Mouse (Mus musculus) spleen, postnatal 14 days (tissue): ENCODE data around the gene Olfr63.
"Not testable (repeated sequence)": the region's sequence is repeated elsewhere in the genome, so short reads cannot be mapped to it uniquely, and the experiment has no call there.

Source experiments
- DNase-seq, 2 experiments: peaks; one replicate each; pipeline ENCODE4 v3.0.0; 2021 to 2022; ENCODE audit warnings: low spot score in 2 of 2

Olfr63 gene

DNA sequence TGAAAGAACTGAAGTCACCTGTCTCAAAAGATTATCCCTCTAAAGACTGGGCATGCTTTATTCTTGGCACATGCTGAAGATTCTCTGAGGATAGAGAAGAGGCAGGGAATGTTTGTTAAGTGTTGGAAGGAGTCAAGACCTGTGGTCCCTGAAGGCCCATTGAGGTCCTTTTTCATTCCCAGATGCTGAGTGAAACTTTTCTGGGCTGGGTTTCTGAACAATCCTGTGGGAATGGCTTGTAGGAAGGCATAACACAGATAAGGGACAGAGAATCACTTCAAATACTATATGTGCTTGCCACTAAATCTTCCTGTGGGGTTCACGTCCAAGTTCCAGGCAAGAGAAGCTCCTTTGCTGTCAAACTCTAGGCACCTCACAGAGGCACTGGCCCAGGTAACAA, at the start of gene Olfr63:
Olfr63 (plus strand) TSS at position 301 of the 400 bp plus-strand sequence.
- DNase-seq: no peak

GRCm38 (mm10) chr17:33221590-33221989, 42.9 kb upstream of the Olfr63 start, which contains the start of gene Olfr1564:
Gene Olfr1564, minus strand, starts transcription at chr17:33221690.
- DNase-seq: no peak

- not testable (repeated sequence) for DNase-seq
Measured at GRCm38 (mm10) chr17:33236646-33237045, 27.8 kb upstream of the Olfr63 start.

DNA sequence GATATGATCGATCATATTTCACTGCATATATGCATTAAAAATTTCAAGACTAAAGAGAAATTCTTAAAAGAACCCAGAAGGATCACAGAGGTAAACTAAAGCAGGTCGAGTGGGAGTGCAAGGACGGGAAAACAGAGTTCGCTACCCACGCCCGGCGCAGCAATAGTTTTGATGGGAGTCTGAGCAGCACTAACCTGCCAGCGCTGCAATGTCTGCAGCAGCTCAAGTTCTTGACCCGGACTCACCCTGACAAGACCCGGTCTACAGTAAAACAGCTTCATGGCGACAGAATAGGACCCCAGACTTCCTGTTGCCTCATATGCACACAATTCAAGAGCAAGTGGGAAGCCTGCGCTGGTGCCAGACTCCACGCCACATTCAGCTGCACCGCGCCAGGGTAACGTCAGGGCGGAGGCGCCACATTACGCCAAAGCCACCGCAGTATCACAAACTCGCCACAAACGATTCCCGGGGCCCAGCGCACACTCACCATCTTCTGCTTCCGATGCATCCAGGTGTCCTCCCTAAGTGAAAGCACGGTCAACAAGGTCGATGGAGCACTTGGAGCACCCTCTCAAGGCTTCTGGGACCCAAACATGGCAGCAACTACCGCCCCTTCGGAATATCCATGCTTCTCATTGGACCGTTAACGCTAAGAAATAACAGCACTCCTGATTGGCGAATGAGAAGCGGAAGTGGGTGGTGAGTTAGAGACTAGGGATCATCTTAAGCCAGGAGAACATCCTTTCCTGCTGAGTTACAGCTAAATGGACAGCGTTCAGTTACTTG, 9.8 kb upstream of the Olfr63 start, which contains the start of gene Zfp955a:
Zfp955a (minus strand) TSS at position 616 of the 789 bp plus-strand sequence.
- not testable (repeated sequence) for DNase-seq

- DNase-seq: not testable (repeated sequence)
Measured at GRCm38 (mm10) chr17:33255319-33255657, 9.2 kb upstream of the Olfr63 start.

GRCm38 (mm10) chr17:33268907-33269306, 4.4 kb downstream of the Olfr63 start:
- no peak for DNase-seq

DNA sequence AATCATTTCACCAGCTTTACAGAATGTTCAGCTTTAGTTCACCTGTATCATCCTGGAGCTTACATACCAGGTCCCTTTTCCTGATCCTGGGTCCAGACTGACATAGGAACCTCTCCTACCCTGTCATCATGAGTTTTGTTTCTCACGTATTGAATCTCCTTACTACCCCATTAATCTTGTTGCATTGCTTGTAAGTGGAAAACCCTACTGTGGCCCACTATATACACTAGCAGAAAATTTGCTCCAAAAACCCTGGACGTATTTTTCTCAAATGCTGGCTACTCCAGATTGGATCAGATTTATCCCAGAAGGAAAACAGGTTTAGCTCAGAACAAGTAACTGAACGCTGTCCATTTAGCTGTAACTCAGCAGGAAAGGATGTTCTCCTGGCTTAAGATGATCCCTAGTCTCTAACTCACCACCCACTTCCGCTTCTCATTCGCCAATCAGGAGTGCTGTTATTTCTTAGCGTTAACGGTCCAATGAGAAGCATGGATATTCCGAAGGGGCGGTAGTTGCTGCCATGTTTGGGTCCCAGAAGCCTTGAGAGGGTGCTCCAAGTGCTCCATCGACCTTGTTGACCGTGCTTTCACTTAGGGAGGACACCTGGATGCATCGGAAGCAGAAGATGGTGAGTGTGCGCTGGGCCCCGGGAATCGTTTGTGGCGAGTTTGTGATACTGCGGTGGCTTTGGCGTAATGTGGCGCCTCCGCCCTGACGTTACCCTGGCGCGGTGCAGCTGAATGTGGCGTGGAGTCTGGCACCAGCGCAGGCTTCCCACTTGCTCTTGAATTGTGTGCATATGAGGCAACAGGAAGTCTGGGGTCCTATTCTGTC, 24.8 kb downstream of the Olfr63 start, which contains the start of gene Zfp955b:
Zfp955b (plus strand) TSS at position 506 of the 837 bp plus-strand sequence.
- DNase-seq: not testable (repeated sequence)

- not testable (repeated sequence) for DNase-seq
Measured at GRCm38 (mm10) chr17:33289876-33290149, 25.3 kb downstream of the Olfr63 start.
